Mouse (Mus musculus) C2C12 (cell line): ENCODE measurements around the gene 2900011O08Rik.

ENCODE experiments used
- CEBPB ChIP-seq: IDR thresholded peaks from one replicate; pipeline ENCODE4 v1.6.1; 2011; ENCODE audit warnings: low read depth, mild to moderate bottlenecking, control low read depth, moderate library complexity
- CTCF ChIP-seq: IDR thresholded peaks from one replicate; pipeline ENCODE4 v1.5.1; 2011; ENCODE audit not compliant: control insufficient read depth, insufficient read depth, insufficient read length
- MAX ChIP-seq: IDR thresholded peaks from one replicate; pipeline ENCODE4 v1.6.1; 2011; ENCODE audit warnings: mild to moderate bottlenecking, control low read depth
- MYOD1 ChIP-seq: IDR thresholded peaks from one replicate; pipeline ENCODE4 v1.6.1; 2011; ENCODE audit warnings: low read depth; ENCODE audit not compliant: control insufficient read depth, insufficient read length
- USF1 ChIP-seq: IDR thresholded peaks from one replicate; pipeline ENCODE4 v1.6.1; 2011; ENCODE audit warnings: low read depth, mild to moderate bottlenecking, control low read depth, moderate library complexity

- TF ChIP-seq USF1 (no peak), CTCF (no peak), MYOD1 (no peak), MAX (no peak), CEBPB (no peak)
Observed at GRCm38 (mm10) chr16:13944752-13945151, 41.7 kb upstream of the 2900011O08Rik start.
